Mouse (Mus musculus) midbrain, embryonic 10.5 days (tissue): ENCODE results near the gene Ncmap. TPM values are rescaled to one million over a fixed set of nuclear protein-coding genes. Genes with fewer than 3 reads are reported as not detected.
A peak's percentile ranks its signal among the peaks of the same experiment; 100 is the strongest.

Source experiments
- DNase-seq: peaks from one replicate; pipeline ENCODE4 v3.0.0-alpha.2; 2017; ENCODE audit warnings: low spot score
- H3K27ac ChIP-seq: fragments of 300-500 bp; sonication (generic); replicated peaks from 2 replicates; pipeline ENCODE4 v1.5.1; 2016; ENCODE audit warnings: mild to moderate bottlenecking
- H3K27me3 ChIP-seq: fragments of 300-500 bp; sonication (generic); 2 replicates; pipeline ENCODE4 v1.6.1; 2016; ENCODE audit warnings: low read depth, mild to moderate bottlenecking; ENCODE audit not compliant: poor library complexity, severe bottlenecking
- H3K36me3 ChIP-seq: fragments of 300-500 bp; sonication (generic); 2 replicates; pipeline ENCODE4 v1.6.1; 2016; ENCODE audit warnings: mild to moderate bottlenecking, moderate library complexity
- H3K4me1 ChIP-seq: fragments of 300-500 bp; sonication (generic); 2 replicates; pipeline ENCODE4 v1.6.1; 2016
- H3K4me3 ChIP-seq: fragments of 300-500 bp; sonication (generic); 2 replicates; pipeline ENCODE4 v1.5.1; 2016; ENCODE audit warnings: mild to moderate bottlenecking, moderate library complexity
- H3K9me3 ChIP-seq: fragments of 300-500 bp; sonication (generic); replicated peaks from 2 replicates; pipeline ENCODE4 v1.6.1; 2016; ENCODE audit warnings: mild to moderate bottlenecking
- WGBS: fragments of 180-500 bp; shearing (Covaris S2); methylation state at CpG from one replicate; pipeline ENCODE4 v1.1.7; 2016; 5-methylcytosine and 5-hydroxymethylcytosine counted together
- polyA plus RNA-seq: library from polyadenylated mRNA; unstranded; fragments of >200 nt; fragmentation: Nextera tagmentation; extraction: Ambion mirVana; gene quantifications from 2 replicates; pipeline ENCODE4 v1.2.1, GENCODE M21; 2016

Gene Ncmap
- polyA plus RNA-seq = 0.36 and 0.57 TPM in 2 replicates

GRCm38 (mm10) chr4:135397991-135398390 lies at the start of gene Ncmap:
Gene Ncmap, minus strand, starts transcription at chr4:135398227.
- Histone ChIP-seq H3K4me1 (peaks cover 19% of the 10 kb centered on the region), H3K9me3 (no peaks in the 10 kb centered on the region), H3K4me3 (peak within 1 kb of the TSS; percentile 53), H3K27ac (no peak within 1 kb of the TSS; the same call in 1 of the 2 replicates), H3K27me3 (peaks cover 64% of the 10 kb centered on the region), H3K36me3 (no peaks in the 10 kb centered on the region)
- under 1% methylated on average over 26 of the region's 29 CpGs for WGBS
- DNase-seq = peak; percentile 19

GRCm38 (mm10) chr4:135442473-135442872 lies 44.4 kb upstream of the Ncmap start:
- DNase-seq = no peak

GRCm38 (mm10) chr4:135439904-135440522 lies 42.0 kb upstream of the Ncmap start:
- DNase-seq = peak; percentile 47
- 0 out of 2 replicates have a peak overlapping the region, but pooled peaks have one; percentile 71 for H3K27ac ChIP-seq
- no peaks in the 10 kb centered on the region for H3K9me3 ChIP-seq
- peaks cover 13% of the 10 kb centered on the region for H3K4me1 ChIP-seq
- no peak overlapping the region for H3K4me3 ChIP-seq
- no peaks in the 10 kb centered on the region for H3K36me3 ChIP-seq
- H3K27me3 ChIP-seq = peaks cover 10% of the 10 kb centered on the region; the same call in 1 of the 2 replicates
- 64% methylated on average over 9 of the region's 9 CpGs for WGBS

More at GRCm38 (mm10) chr4:135442473-135442872, 44.4 kb upstream of the Ncmap start:
- Histone ChIP-seq H3K9me3 (no peaks in the 10 kb centered on the region), H3K27me3 (no peaks in the 10 kb centered on the region), H3K4me1 (peaks cover 7% of the 10 kb centered on the region), H3K4me3 (no peak overlapping the region), H3K36me3 (no peaks in the 10 kb centered on the region), H3K27ac (no peak overlapping the region)
- WGBS = 65% methylated on average over 5 of the region's 5 CpGs

GRCm38 (mm10) chr4:135439188-135439647 lies 41.2 kb upstream of the Ncmap start:
- 7% methylated on average over 15 of the region's 15 CpGs for WGBS

GRCm38 (mm10) chr4:135437924-135438323 lies 39.9 kb upstream of the Ncmap start:
- Histone ChIP-seq H3K27me3 (peaks cover 15% of the 10 kb centered on the region), H3K27ac (no peak overlapping the region), H3K4me3 (no peak overlapping the region), H3K9me3 (no peaks in the 10 kb centered on the region), H3K4me1 (peaks cover 28% of the 10 kb centered on the region), H3K36me3 (no peaks in the 10 kb centered on the region)
- no peak for DNase-seq

More at GRCm38 (mm10) chr4:135439188-135439647, 41.2 kb upstream of the Ncmap start:
- peaks cover 10% of the 10 kb centered on the region; the same call in 1 of the 2 replicates for H3K27me3 ChIP-seq
- peak overlapping the region; percentile 29 for H3K4me3 ChIP-seq
- peak; percentile 73 for DNase-seq
- H3K9me3 ChIP-seq = no peaks in the 10 kb centered on the region
- H3K27ac ChIP-seq = peak overlapping the region; percentile 71
- H3K36me3 ChIP-seq = no peaks in the 10 kb centered on the region
- peaks cover 18% of the 10 kb centered on the region for H3K4me1 ChIP-seq

- H3K4me1 ChIP-seq = peaks cover 29% of the 10 kb centered on the region
- H3K4me3 ChIP-seq = no peak overlapping the region
- WGBS = 61% methylated on average over 13 of the region's 13 CpGs
- no peak overlapping the region for H3K27ac ChIP-seq
- no peaks in the 10 kb centered on the region for H3K9me3 ChIP-seq
- no peaks in the 10 kb centered on the region for H3K36me3 ChIP-seq
- DNase-seq = peak; percentile 19
- H3K27me3 ChIP-seq = peaks cover 23% of the 10 kb centered on the region
Observed at GRCm38 (mm10) chr4:135436291-135436690, 38.3 kb upstream of the Ncmap start.

- H3K4me1 ChIP-seq = peaks cover 26% of the 10 kb centered on the region
Observed at GRCm38 (mm10) chr4:135434395-135434789, 36.4 kb upstream of the Ncmap start.

GRCm38 (mm10) chr4:135433443-135434394 lies 35.7 kb upstream of the Ncmap start, which contains the start of gene Rcan3:
Gene Rcan3, minus strand, starts transcription at chr4:135433853.
- DNase-seq = peak; percentile 91
- H3K4me1 ChIP-seq = peaks cover 22% of the 10 kb centered on the region
- H3K27me3 ChIP-seq = peaks cover 23% of the 10 kb centered on the region
- no peaks in the 10 kb centered on the region for H3K9me3 ChIP-seq
- 1% methylated on average over 78 of the region's 79 CpGs for WGBS
- peak within 1 kb of the TSS; percentile 88 for H3K27ac ChIP-seq
- H3K4me3 ChIP-seq = peak within 1 kb of the TSS; percentile 79
- no peaks in the 10 kb centered on the region for H3K36me3 ChIP-seq

More at GRCm38 (mm10) chr4:135434395-135434789, 36.4 kb upstream of the Ncmap start:
- DNase-seq = no peak
- peak overlapping the region; percentile 79 for H3K4me3 ChIP-seq
- H3K36me3 ChIP-seq = no peaks in the 10 kb centered on the region
- WGBS = 35% methylated on average over 11 of the region's 11 CpGs
- H3K9me3 ChIP-seq = no peaks in the 10 kb centered on the region
- H3K27ac ChIP-seq = peak overlapping the region; percentile 88
- H3K27me3 ChIP-seq = peaks cover 23% of the 10 kb centered on the region

- Histone ChIP-seq H3K9me3 (no peaks in the 10 kb centered on the region), H3K27ac (peak overlapping the region; percentile 88), H3K27me3 (peaks cover 23% of the 10 kb centered on the region), H3K4me1 (peaks cover 22% of the 10 kb centered on the region), H3K36me3 (no peaks in the 10 kb centered on the region), H3K4me3 (peak overlapping the region; percentile 79)
- DNase-seq = no peak
- 7% methylated on average over 10 of the region's 10 CpGs for WGBS
Observed at GRCm38 (mm10) chr4:135433086-135433442, 35.0 kb upstream of the Ncmap start.

GRCm38 (mm10) chr4:135429990-135430760 lies 32.1 kb upstream of the Ncmap start:
- H3K4me1 ChIP-seq = peaks cover 17% of the 10 kb centered on the region
- H3K36me3 ChIP-seq = no peaks in the 10 kb centered on the region
- H3K4me3 ChIP-seq = no peak overlapping the region
- H3K9me3 ChIP-seq = no peaks in the 10 kb centered on the region
- H3K27me3 ChIP-seq = peaks cover 13% of the 10 kb centered on the region
- DNase-seq = no peak
- WGBS = 83% methylated on average over 8 of the region's 8 CpGs
- no peak overlapping the region for H3K27ac ChIP-seq

GRCm38 (mm10) chr4:135429383-135429782 lies 31.4 kb upstream of the Ncmap start:
- Histone ChIP-seq H3K36me3 (no peaks in the 10 kb centered on the region), H3K4me1 (peaks cover 13% of the 10 kb centered on the region), H3K9me3 (no peaks in the 10 kb centered on the region), H3K27me3 (peaks cover 13% of the 10 kb centered on the region), H3K27ac (no peak overlapping the region), H3K4me3 (no peak overlapping the region)
- DNase-seq = no peak
- WGBS = 90% methylated on average over 4 of the region's 4 CpGs

- DNase-seq = no peak
- no peaks in the 10 kb centered on the region for H3K27me3 ChIP-seq
- H3K4me1 ChIP-seq = no peaks in the 10 kb centered on the region; the same call in 1 of the 2 replicates
- peaks cover 3% of the 10 kb centered on the region; the same call in 1 of the 2 replicates for H3K36me3 ChIP-seq
- H3K4me3 ChIP-seq = no peak overlapping the region
- WGBS = 92% methylated on average over 7 of the region's 7 CpGs
- no peak overlapping the region for H3K27ac ChIP-seq
- no peaks in the 10 kb centered on the region for H3K9me3 ChIP-seq
Observed at GRCm38 (mm10) chr4:135426587-135426986, 28.6 kb upstream of the Ncmap start.
